Mouse (Mus musculus) heart, adult 2 months (tissue): ENCODE results near the gene Rrp8.

Experiments used
- CTCF ChIP-seq: fragments of 200-600 bp; IDR thresholded peaks from 2 replicates; pipeline ENCODE4 v1.8.1; 2022; ENCODE audit warnings: antibody characterized with exemption, mild to moderate bottlenecking, moderate library complexity
- EP300 ChIP-seq: fragments of 200-500 bp; IDR thresholded peaks from 2 replicates; pipeline ENCODE4 v1.6.1; 2011; ENCODE audit warnings: low read depth, low read length, control low read depth; ENCODE audit not compliant: insufficient read depth
- POLR2A ChIP-seq: fragments of 200-500 bp; IDR thresholded peaks from 2 replicates; pipeline ENCODE4 v1.6.1; 2011; ENCODE audit warnings: mild to moderate bottlenecking, low read depth, low read length, control low read depth; ENCODE audit not compliant: insufficient read depth

GRCm38 (mm10) chr7:105774661-105775060 is 37.5 kb upstream of the Rrp8 start:
- TF ChIP-seq CTCF (no peak), EP300 (no peak), POLR2A (no peak)
